Mouse (Mus musculus): Measurements from ENCODE around the gene Zbtb41. TPM values are rescaled to one million over a fixed set of nuclear protein-coding genes. Genes with fewer than 3 reads are reported as not detected.

Gene Zbtb41
- 6.3 TPM in 2 replicates for polyA plus RNA-seq (2012; rRNA removed; ENCODE audit: low replicate concordance)

GRCm38 (mm10) chr1:139421875-139422791, at the start of gene Zbtb41:
TSS of gene Zbtb41 (plus strand) at chr1:139422288.

GRCm38 (mm10) chr1:139376638-139377286, 45.3 kb upstream of the Zbtb41 start, which contains the start of gene Crb1:
TSS of gene Crb1 (minus strand) at chr1:139377100.

GRCm38 (mm10) chr1:139454340-139455225, 32.5 kb downstream of the Zbtb41 start, which contains the start of gene Aspm:
TSS of gene Aspm (plus strand) at chr1:139454772.

GRCm38 (mm10) chr1:139501258-139501752, 79.2 kb downstream of the Zbtb41 start, which contains the start of gene F13b:
TSS of gene F13b (plus strand) at chr1:139501702.

Other genes with a start within 250 kb of the Zbtb41 start
- gene Crb1, start 45.2 kb upstream of the Zbtb41 start, polyA plus RNA-seq (2012; rRNA removed; ENCODE audit: low replicate concordance) = 0.01 TPM in 1 of 2 replicates, not detected in the other
- 0.21 and 0.93 TPM in 2 replicates for gene Aspm, start 32.5 kb downstream of the Zbtb41 start, polyA plus RNA-seq (2012; rRNA removed; ENCODE audit: low replicate concordance)
- not detected in 2 replicates for gene F13b, start 79.4 kb downstream of the Zbtb41 start, polyA plus RNA-seq (2012; rRNA removed; ENCODE audit: low replicate concordance)
- not detected in 2 replicates for gene Cfhr1, start 138.0 kb downstream of the Zbtb41 start, polyA plus RNA-seq (2012; rRNA removed; ENCODE audit: low replicate concordance)

Data from subcutaneous adipose tissue, adult 2 months (tissue).